Mouse (Mus musculus): Measurements from ENCODE around the gene Coasy. TPM values are rescaled to one million over a fixed set of nuclear protein-coding genes. Genes with fewer than 3 reads are reported as not detected.

Coasy gene
- total RNA-seq, 1 experiment from 2014 or later: 11.5 TPM

- ATAC-seq (ENCODE audit: extremely low read depth, insufficient number of reproducible peaks, low FRiP score, poor library complexity, severe bottlenecking): no peak
Measured at GRCm38 (mm10) chr11:101061049-101061448, 21.3 kb upstream of the Coasy start.

GRCm38 (mm10) chr11:101062165-101062884, 20.0 kb upstream of the Coasy start:
- no peak for ATAC-seq (ENCODE audit: extremely low read depth, insufficient number of reproducible peaks, low FRiP score, poor library complexity, severe bottlenecking)

DNA sequence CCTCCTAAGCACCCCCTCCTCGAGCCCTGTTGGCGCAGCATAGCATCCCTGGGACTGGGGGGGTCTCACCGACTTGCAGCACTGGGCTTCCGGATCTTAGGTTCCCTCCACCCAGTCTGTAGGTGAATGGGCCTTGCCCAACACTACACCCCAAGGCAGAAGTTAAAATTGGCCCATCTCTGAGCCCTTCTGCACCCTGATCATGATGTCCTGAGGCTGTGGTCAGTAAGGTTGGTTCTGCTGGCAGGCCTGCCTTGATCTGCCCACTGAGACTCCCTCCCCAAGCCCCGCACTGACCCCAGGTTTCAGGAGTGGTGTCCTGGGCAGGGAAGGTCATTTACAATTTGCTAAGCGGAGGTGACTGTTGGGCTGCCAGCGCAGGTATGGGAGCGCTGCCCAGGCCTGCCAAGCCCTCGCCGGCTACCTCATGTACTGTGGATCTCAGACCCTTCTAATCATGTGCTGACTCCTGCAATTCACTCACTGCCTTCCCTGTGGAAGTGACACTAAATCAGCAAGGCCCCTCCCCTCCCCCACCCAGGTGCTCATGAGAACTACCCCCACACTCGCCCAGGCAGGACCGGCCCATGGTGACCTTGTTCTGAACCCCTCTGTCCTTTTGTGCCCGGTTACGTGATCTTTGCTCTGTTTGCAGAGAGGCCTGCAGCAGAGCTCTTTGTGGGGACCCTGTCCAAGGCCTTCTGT, 19.2 kb upstream of the Coasy start:
- no peak for ATAC-seq (ENCODE audit: extremely low read depth, insufficient number of reproducible peaks, low FRiP score, poor library complexity, severe bottlenecking)

- ATAC-seq (ENCODE audit: extremely low read depth, insufficient number of reproducible peaks, low FRiP score, poor library complexity, severe bottlenecking): peak; percentile 66
Measured at GRCm38 (mm10) chr11:101063676-101064327, 18.6 kb upstream of the Coasy start.

GRCm38 (mm10) chr11:101064462-101064861, 17.9 kb upstream of the Coasy start:
- no peak for ATAC-seq (ENCODE audit: extremely low read depth, insufficient number of reproducible peaks, low FRiP score, poor library complexity, severe bottlenecking)

DNA sequence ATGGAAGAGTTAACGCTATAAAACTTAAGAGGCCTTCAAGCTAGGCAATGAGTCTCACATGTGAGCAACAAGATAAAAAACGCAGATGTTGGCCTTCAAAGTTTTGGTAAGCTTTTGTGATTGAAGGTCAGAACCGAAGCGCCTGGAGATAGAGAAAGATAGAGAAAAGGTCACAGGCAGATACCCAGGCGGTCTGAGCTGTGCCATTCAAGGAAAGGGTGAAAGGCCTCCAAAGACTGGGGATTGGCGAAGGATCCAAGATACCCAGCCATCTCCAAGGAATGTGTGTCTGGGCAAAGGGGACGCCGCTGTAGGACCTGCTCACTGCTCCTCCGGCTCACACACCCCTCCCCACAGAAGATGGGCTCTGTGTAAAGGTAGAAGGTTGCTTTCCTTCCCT, 17.4 kb upstream of the Coasy start:
- no peak for ATAC-seq (ENCODE audit: extremely low read depth, insufficient number of reproducible peaks, low FRiP score, poor library complexity, severe bottlenecking)

GRCm38 (mm10) chr11:101066549-101067412, 15.6 kb upstream of the Coasy start:
- ATAC-seq (ENCODE audit: extremely low read depth, insufficient number of reproducible peaks, low FRiP score, poor library complexity, severe bottlenecking): peak; percentile 43; the same call in 1 of the 2 replicates

DNA sequence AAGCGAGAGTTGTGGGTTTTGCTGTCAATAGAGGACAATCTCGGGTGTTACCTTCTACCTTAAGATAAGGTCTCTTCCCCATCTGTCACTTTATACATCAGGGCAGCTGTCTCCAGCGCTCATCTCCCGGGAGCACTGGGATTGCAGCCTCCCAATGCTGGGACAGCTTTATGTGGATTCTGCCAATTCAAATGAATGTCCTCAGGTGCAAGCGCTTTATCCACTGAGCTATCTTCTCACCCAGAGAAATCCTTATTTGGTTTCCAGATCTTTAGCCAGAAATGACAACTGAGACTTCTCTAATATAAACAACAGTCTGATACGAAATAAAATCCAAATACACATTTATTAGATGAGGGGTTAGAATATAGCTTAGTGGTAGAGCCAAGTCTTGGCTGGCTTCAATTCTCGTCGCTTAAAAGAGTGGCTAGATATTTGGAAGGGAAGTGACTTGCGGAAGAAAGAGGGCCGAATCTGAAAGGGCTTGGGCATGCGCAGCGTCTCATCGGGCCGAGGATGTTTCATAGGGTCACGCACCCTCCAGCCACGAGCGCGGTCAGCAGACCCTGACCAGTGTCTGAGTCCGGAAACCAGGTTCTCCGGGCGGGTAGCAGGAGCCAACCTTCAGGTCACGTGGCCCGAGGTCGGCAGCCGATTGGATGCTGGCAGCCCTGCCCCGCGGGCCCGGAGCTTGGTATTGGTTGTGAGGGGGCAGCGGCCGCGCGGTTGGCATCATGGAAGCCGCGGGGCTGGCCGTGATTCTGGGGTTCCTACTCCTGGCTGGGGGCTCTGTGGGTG, 12.8 kb upstream of the Coasy start, which contains the start of gene Naglu:
Naglu (plus strand) TSS at position 622 of the 798 bp plus-strand sequence.
- peak; percentile 79 for ATAC-seq (ENCODE audit: extremely low read depth, insufficient number of reproducible peaks, low FRiP score, poor library complexity, severe bottlenecking)

GRCm38 (mm10) chr11:101070189-101070527, 12.2 kb upstream of the Coasy start:
- ATAC-seq (ENCODE audit: extremely low read depth, insufficient number of reproducible peaks, low FRiP score, poor library complexity, severe bottlenecking): no peak

GRCm38 (mm10) chr11:101070987-101071386, 11.4 kb upstream of the Coasy start:
- ATAC-seq (ENCODE audit: extremely low read depth, insufficient number of reproducible peaks, low FRiP score, poor library complexity, severe bottlenecking): no peak

DNA sequence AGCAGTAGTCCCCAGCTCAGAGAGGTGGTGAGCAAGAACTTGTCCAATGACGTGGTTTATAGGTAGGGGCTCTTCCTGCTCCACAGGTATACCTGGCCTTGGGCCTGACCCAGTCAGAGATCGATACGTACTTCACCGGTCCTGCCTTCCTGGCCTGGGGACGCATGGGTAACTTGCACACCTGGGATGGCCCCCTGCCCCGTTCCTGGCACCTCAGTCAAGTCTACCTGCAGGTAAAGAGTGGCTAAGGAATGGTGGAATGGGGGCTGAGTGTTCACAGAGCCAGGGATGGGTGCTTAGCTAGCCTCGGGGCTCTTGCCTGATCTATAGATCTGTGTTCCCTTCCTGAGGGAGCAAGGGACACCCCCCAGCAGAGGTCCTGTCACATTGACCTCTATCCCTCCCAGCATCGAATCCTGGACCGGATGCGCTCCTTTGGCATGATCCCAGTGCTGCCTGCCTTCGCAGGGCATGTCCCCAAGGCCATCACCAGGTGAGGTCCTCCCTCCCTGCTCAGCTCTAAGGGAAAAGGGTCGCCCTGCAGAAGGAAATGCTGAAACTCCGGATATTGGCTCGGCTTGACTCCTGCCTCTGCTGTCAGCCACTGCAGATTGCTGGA, 10.4 kb upstream of the Coasy start:
- ATAC-seq (ENCODE audit: extremely low read depth, insufficient number of reproducible peaks, low FRiP score, poor library complexity, severe bottlenecking): no peak

DNA sequence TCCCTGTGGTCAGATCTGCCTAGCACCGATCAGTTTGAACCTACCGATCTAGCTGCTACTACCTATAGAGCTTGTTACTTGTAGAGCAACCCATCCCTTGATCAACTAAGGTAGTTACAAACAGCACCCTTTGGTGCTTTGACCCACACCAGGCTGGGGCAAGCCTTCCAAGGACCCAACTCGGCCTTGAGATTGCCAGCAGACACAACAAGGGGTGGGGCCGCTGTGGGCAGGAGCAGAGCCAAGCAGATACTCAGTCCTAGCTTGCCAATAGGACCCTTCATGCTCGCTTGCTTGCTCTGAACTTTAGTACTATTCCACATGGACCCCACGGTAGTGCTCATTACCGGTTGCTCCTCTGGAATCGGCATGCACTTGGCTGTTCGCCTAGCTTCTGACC, 4.2 kb upstream of the Coasy start, which contains the start of gene Hsd17b1:
Hsd17b1 (plus strand) TSS at position 291 of the 400 bp plus-strand sequence.
- ATAC-seq (ENCODE audit: extremely low read depth, insufficient number of reproducible peaks, low FRiP score, poor library complexity, severe bottlenecking): no peak

GRCm38 (mm10) chr11:101079746-101080145, 2.6 kb upstream of the Coasy start:
- no peak for ATAC-seq (ENCODE audit: extremely low read depth, insufficient number of reproducible peaks, low FRiP score, poor library complexity, severe bottlenecking)

GRCm38 (mm10) chr11:101080421-101080820, 1.9 kb upstream of the Coasy start:
- no peak for ATAC-seq (ENCODE audit: extremely low read depth, insufficient number of reproducible peaks, low FRiP score, poor library complexity, severe bottlenecking)

DNA sequence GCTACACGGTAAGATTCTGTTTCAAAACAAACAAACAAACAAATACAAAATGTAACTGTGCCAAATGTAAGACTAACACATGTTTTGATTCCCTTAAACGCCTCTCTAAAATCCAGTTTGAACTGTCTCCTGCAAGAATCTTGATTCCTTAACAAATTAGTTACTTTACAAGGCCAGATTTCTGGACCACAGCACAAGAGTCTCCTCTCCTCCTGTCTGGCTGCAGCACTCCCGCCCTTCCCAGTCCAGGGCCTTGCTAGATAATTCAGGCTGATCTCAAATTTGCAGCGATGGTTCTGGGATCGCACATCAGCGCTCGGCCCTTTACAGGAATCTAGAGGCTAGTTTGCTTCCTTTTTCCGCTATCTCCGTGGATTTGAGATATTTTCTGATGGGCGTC, 706 bp upstream of the Coasy start:
- ATAC-seq (ENCODE audit: extremely low read depth, insufficient number of reproducible peaks, low FRiP score, poor library complexity, severe bottlenecking): no peak

DNA sequence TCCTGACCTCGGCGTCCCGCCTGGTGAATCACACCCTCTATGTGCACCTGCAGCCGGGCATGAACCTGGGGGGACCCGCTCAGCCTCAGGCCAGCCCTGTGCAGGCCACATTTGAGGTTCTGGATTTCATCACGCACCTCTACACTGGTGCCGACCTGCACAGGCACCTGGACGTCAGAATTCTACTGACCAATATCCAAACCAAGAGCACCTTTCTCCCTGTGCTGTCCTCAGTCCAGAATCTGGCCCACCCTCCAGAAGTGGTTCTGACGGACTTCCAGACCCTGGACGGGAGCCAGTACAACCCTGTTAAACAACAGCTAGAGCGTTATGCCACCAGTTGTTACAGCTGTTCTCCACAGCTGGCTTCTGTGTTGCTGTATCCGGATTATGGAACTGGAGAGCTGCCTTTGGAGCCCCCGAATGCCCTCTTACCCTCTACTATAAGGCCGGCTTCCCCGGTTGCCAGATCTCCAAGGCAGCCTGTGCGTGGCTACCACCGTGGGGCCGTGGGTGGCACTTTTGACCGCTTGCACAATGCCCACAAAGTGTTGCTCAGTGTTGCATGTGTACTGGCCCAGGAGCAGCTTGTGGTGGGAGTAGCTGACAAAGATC, 825 bp downstream of the Coasy start:
- ATAC-seq (ENCODE audit: extremely low read depth, insufficient number of reproducible peaks, low FRiP score, poor library complexity, severe bottlenecking): no peak

- no peak for ATAC-seq (ENCODE audit: extremely low read depth, insufficient number of reproducible peaks, low FRiP score, poor library complexity, severe bottlenecking)
Measured at GRCm38 (mm10) chr11:101084246-101084645, 1.9 kb downstream of the Coasy start.

All from neutrophil, adult 5-6 weeks (primary cell).